Mouse (Mus musculus): ENCODE data around the gene Dbx2. TPM values are rescaled to one million over a fixed set of nuclear protein-coding genes. Genes with fewer than 3 reads are reported as not detected.

The Dbx2 gene
- 4.0 and 5.2 TPM in 2 replicates for polyA plus RNA-seq (2015; fragmentation: Nextera tagmentation; extraction: Ambion mirVana)

DNA sequence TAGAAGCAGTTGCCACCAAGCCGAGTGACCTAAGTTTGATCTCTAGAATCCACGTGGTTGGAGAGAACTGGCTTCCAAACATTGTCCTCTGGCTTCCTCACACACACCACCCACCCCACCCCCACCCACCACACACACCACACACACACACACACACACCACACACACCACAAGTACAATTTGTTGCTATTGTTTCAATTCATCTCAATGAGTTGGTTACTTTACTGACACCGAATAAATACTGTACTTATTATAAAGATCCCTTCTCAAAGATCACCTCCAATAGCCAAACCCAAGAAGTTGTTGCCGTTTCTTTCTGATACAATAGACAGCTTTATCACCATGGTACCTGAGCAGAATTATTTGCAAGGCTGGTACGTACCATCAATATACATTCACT is at the start of gene Dbx2:
Dbx2 (minus strand) TSS at position 101 of the 400 bp plus-strand sequence.
- no peak for DNase-seq (ENCODE audit: low spot score)

DNA sequence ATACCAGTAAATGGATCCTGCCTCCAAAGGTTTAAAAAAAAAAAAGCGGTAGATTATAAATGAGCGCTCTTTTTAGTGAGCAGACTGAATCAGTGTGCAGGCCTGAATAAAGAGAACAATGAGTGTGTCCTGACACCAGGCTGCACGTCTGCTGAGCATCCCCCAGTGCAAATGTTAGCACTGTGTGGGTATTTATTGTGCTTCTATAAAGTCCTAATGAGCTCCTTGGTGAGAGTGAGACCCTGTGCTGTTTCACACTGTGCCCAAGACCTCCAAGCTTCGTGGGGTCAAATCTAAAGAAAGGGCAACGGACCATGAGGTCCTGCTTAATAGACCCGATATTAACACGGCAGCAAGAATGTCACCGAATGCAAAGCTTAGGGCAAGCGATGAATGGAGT is 46.4 kb upstream of the Dbx2 start:
- no peak for DNase-seq (ENCODE audit: low spot score)

DNA sequence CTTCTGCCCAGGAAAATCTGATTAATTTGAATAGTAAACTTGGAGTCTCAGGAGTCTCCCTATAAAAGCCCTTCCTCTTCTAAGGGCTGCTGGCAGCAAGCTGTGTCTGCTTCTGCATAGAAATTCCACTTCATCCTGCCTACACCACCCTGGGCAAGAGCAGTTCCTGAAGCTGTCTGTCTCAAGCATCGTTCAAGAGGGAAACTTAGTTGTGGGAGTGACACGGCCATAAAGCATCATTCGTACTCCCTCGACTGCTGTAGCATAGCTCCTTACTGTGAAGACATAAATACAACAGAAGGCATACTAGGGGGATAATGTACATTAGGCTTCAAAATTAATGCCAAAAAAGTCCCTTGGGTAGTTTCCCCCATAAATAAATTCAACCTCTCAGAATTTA is 45.8 kb upstream of the Dbx2 start:
- no peak for DNase-seq (ENCODE audit: low spot score)

DNA sequence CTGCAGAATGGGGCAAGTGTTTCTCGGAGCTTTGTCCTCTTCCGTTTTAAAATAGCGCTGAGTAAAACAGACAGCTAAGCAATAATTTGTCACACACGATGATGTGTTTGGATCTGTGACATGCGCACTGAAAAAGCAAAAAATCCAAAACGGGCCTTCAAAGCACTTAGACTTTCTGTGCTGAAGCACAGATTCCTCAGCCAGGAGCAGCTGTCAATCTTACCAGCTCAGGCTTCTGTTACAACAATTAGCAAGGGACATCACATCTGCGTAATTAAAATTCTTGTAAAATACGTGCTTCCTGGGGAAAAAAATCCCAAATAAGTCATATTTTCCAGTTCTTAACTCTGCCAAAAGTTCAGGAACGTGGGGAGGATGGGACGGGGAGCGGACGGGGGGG is 43.6 kb upstream of the Dbx2 start:
- no peak for DNase-seq (ENCODE audit: low spot score)

- DNase-seq (ENCODE audit: low spot score) = no peak
These were observed 38.0 kb upstream of the Dbx2 start for GRCm38 (mm10) chr15:95693759-95694158.

- no peak for DNase-seq (ENCODE audit: low spot score)
These were observed 35.8 kb upstream of the Dbx2 start for GRCm38 (mm10) chr15:95691594-95691993.

DNA sequence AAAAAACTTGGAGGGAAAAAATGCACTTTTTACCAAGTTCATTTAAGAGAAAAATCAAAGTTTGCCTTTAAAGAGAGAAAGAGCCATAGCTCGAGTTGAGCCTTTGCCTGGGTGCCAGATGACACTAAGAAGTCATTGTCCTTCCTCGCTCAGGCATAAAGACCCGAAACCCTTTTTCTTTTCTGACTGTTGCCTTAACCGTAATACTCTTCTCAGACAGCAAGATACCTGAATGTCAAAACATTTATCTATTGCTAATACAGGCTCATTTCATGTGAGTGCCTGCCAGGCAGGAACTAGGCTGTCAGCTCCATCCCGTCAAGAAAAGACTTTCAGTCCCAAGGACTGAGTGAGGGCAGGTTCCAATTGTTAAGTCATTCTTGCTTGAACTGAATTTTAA is 35.4 kb upstream of the Dbx2 start:
- no peak for DNase-seq (ENCODE audit: low spot score)

DNA sequence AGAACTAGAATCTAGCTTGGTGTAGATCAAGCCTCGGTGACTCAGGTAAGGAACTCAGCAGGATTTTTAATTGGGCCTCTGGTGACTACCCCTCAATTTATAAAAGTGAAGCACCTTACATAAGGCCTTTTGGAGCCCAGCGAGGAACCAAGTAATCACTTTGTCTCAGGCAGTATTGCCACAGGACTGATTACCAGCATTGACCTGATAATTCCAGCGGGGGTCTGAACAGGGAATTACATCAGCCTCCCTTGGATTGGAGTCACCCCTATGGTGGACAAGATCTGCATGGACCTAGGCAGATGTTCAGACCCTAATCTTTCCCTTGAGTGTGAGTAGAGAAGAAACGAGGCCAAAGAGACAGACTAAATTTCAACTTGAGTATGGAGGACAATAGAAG is 26.9 kb upstream of the Dbx2 start:
- no peak for DNase-seq (ENCODE audit: low spot score)

GRCm38 (mm10) chr15:95675645-95676044 is 19.9 kb upstream of the Dbx2 start:
- no peak for DNase-seq (ENCODE audit: low spot score)

GRCm38 (mm10) chr15:95675176-95675575 is 19.4 kb upstream of the Dbx2 start:
- DNase-seq (ENCODE audit: low spot score) = no peak

GRCm38 (mm10) chr15:95667209-95667608 is 11.4 kb upstream of the Dbx2 start:
- DNase-seq (ENCODE audit: low spot score) = no peak

DNA sequence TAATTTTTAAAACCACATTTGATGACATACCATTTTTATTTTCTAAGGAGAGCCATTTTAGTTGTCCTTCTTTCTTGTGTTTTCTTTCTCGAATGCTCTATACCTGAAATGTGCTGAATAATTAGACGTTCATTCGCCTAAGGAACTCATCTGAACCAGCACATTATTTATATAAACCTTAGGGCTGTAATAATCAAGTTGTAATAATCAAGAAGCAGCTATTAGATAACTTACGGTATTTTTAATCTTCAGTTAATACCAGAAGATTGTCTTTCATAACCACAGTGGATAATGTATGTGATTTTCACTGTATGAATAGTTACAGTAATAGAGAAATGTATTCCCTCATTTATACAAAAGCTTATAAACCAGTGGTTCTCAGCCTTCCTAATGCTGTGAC is 9.2 kb upstream of the Dbx2 start:
- DNase-seq (ENCODE audit: low spot score) = no peak

DNA sequence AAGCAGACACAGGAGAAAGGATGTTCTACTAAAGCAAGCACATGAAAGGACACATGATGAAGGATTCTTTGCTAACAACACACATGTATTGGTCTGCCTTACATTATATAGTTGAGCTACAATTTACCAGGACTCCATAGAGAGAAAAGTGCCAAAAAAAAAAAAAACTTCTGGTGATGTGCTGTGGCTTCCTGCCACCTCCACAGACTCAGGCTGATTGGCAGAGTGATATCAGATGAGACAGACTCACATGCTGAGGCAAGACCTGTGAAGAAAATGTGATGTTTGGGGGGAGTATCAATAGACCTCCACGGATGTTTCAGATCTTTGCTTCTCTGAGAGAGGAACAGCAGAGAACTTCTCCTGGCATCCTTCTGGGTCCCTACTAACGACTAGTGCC is 6.0 kb upstream of the Dbx2 start:
- no peak for DNase-seq (ENCODE audit: low spot score)

- no peak for DNase-seq (ENCODE audit: low spot score)
These were observed 4.6 kb upstream of the Dbx2 start for GRCm38 (mm10) chr15:95660368-95660767.

- no peak for DNase-seq (ENCODE audit: low spot score)
These were observed 1.4 kb downstream of the Dbx2 start for GRCm38 (mm10) chr15:95654211-95654897.

GRCm38 (mm10) chr15:95653812-95654210 is 1.9 kb downstream of the Dbx2 start:
- no peak for DNase-seq (ENCODE audit: low spot score)

DNA sequence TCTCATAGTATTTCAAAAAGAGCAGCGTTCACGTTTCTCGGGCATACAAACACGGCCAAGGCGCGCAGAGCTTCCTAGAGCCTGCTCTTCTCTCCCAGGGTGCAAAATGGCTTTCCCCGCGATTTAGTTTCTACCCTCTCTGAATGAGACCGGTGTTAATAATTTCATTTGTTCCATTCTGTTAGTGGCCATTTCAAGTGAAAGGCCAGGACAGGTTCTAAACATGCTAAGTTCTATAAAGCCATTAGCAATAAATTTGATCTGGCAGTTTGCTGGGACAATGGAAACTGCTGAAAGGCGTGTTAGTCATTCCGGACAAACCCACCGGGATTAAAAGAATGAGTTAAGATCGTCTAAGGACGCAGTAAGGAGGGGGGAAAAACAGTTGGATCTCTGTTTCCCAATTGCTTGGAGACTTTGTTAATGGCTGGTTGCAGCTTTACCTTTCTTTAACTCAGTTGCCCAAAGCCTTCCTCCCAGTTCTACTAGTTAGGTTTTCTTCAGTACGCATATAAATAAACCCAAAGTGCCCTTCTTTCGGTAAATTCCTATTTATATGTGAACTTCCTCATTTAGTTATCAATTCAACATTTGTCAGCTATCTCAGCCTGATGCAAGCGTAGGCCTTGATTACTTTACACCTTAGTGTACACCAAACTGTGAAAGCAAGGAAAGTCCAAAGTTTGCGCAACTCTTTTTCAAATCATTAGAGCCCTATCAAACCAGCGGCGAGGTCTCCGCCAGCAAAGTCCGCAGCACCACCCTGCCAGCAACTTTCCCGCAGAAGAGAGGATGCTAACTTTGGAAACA is 2.7 kb downstream of the Dbx2 start:
- no peak for DNase-seq (ENCODE audit: low spot score)

DNA sequence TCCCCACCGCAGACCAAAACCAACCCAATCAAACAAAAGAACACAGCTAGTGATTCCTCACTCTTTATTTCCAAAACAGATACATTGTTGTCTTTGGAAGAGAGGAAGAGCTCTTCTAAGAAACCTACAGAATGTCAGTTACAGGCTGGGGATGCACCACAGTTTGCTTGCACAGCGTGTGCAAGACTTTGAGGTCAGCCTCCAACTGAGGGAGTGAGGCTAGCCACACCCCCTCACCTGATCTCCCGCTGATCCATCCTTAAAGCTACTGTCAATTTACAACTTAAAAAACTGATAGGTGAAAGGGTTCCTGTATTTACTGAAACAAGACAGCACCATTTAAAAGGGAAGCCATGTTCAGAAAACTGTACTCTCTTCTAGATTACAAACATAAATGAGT is 3.9 kb downstream of the Dbx2 start:
- DNase-seq (ENCODE audit: low spot score) = no peak

DNA sequence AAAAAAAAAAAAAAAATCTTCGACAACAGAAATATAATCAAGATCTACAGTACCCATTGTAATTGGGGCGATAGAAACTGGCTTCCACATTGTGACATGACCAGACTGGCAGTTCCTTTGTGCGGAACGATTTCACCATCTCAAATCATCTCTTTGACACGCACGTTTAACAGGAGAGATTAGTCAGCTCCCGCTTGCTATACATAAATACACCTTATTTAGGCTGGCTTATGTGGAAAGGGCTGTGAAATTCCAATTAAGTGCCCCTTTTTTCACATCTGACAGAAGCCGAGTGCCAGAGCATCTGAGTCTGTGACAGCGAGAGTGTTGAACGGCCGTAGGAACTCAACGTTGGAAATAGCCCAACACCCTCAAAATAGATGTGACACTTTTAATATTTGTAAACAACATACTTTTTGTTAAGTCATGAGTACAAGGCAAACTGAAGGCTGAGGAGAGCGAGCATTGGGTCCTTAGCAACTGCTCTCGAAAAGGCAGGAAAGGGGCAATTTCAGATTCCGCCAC is 12.2 kb downstream of the Dbx2 start:
- no peak for DNase-seq (ENCODE audit: low spot score)

- no peak for DNase-seq (ENCODE audit: low spot score)
These were observed 15.4 kb downstream of the Dbx2 start for GRCm38 (mm10) chr15:95640347-95640746.

DNA sequence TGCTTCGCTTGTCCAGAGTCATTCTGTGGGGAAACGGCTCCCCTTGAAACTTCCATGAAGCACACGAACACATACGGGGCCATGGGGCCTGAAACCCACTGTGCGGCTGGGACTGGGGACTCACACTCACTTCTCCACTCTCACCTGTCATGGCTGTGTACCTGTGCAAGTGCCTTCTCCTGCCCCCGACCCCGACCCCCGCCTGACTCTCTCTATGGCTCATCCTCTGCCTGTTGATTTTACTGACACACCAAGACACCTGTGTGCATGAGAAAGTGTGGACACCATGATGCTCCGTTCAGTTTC is 16.0 kb downstream of the Dbx2 start:
- no peak for DNase-seq (ENCODE audit: low spot score)

DNA sequence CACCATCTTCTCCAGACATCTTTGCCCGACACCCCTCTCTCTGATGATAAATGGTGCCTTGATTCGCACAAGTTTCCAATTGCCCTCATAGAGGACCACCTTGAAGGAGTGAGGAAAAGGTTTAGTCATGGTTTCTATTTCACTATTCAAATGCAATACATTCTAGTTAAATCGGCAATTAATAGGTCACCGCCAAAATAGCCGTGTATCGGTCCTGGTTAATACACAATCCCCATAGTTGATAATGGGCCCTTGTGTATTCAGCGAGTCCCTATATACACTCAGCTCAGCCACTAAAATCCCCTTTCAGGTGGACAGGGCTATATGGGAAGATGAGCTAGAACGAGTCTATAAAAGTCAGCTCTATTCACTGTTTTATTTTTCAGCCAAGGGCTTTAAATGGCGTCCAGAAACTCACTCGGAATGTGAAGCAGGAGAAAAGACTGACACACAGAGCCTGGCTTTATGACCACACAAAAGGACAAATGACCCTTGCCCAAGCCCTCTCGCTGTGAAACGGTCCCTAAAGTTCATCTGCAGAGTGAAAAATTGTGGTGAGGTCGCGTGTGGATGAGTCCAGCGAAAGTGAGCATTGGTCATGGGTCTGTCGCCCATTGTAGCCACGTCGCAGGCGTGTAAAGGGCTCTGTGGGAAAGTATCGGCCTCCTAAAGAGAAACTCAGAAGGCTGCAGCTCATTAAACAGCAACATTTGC is 16.5 kb downstream of the Dbx2 start:
- no peak for DNase-seq (ENCODE audit: low spot score)
